Mouse (Mus musculus) myocyte (in vitro differentiated cells): ENCODE data around the gene Coro1c. TPM values are rescaled to one million over a fixed set of nuclear protein-coding genes. Genes with fewer than 3 reads are reported as not detected.
A peak's percentile ranks its signal among the peaks of the same experiment; 100 is the strongest.

ENCODE experiments used
- H3K27me3 ChIP-seq: one replicate; pipeline ENCODE4 v1.6.1; 2011; ENCODE audit not compliant: control insufficient read depth, insufficient read depth, insufficient read length
- H3K36me3 ChIP-seq: one replicate; pipeline ENCODE4 v1.6.1; 2011; ENCODE audit not compliant: control insufficient read depth, insufficient read depth
- H3K4me2 ChIP-seq: one replicate; pipeline ENCODE4 v1.6.1; 2011; ENCODE audit warnings: low read depth, control low read depth
- H3K4me3 ChIP-seq: one replicate; pipeline ENCODE4 v1.5.1; 2011; ENCODE audit warnings: mild to moderate bottlenecking, control low read depth, moderate library complexity
- H3K79me2 ChIP-seq: one replicate; pipeline ENCODE4 v1.6.1; 2011; ENCODE audit not compliant: control insufficient read depth, insufficient read depth
- H3ac ChIP-seq: one replicate; pipeline ENCODE4 v1.6.1; 2011; ENCODE audit not compliant: control insufficient read depth, insufficient read length
- CEBPB ChIP-seq: IDR thresholded peaks from 2 replicates; pipeline ENCODE4 v1.6.1; 2011; ENCODE audit warnings: mild to moderate bottlenecking, moderate library complexity; ENCODE audit not compliant: poor library complexity, insufficient read depth, severe bottlenecking
- E2F4 ChIP-seq: IDR thresholded peaks from one replicate; pipeline ENCODE4 v1.6.1; 2011; ENCODE audit warnings: mild to moderate bottlenecking, control low read depth, moderate library complexity; ENCODE audit not compliant: insufficient read depth
- MAX ChIP-seq: IDR thresholded peaks from one replicate; pipeline ENCODE4 v1.6.1; 2011; ENCODE audit warnings: low read depth, mild to moderate bottlenecking, control low read depth
- MYOD1 ChIP-seq, 3 experiments: IDR thresholded peaks; one replicate each; pipeline ENCODE4 v1.6.1; 2011; ENCODE audit warnings: control low read depth in 2 of 3, low read depth in 2 of 3, mild to moderate bottlenecking in 2 of 3, moderate library complexity in 1 of 3; ENCODE audit not compliant: insufficient read length in 2 of 3, control insufficient read depth in 1 of 3
- MYOG ChIP-seq, 3 experiments: IDR thresholded peaks; one replicate each; pipeline ENCODE4 v1.6.1; 2011; ENCODE audit warnings: control low read depth in 2 of 3, low read depth in 2 of 3, mild to moderate bottlenecking in 2 of 3; ENCODE audit not compliant: insufficient read length in 2 of 3, control insufficient read depth in 1 of 3, insufficient read depth in 1 of 3
- POLR2A ChIP-seq: IDR thresholded peaks from one replicate; pipeline ENCODE4 v1.6.1; 2011; ENCODE audit warnings: low read depth, mild to moderate bottlenecking, control low read depth, moderate library complexity; ENCODE audit not compliant: insufficient read length
- POLR2AphosphoS2 ChIP-seq: IDR thresholded peaks from one replicate; pipeline ENCODE4 v1.6.1; 2011; ENCODE audit warnings: low read depth, control low read depth; ENCODE audit not compliant: insufficient read length
- REST ChIP-seq: IDR thresholded peaks from one replicate; pipeline ENCODE4 v1.6.1; 2011; ENCODE audit warnings: mild to moderate bottlenecking, control low read depth, moderate library complexity; ENCODE audit not compliant: insufficient read depth, insufficient read length
- SRF ChIP-seq: IDR thresholded peaks from one replicate; pipeline ENCODE4 v1.6.1; 2011; ENCODE audit warnings: low read depth; ENCODE audit not compliant: control insufficient read depth, insufficient read length
- TCF12 ChIP-seq: IDR thresholded peaks from one replicate; pipeline ENCODE4 v1.6.1; 2011; ENCODE audit warnings: mild to moderate bottlenecking, control low read depth; ENCODE audit not compliant: poor library complexity, insufficient read depth, severe bottlenecking
- TCF3 ChIP-seq: IDR thresholded peaks from one replicate; pipeline ENCODE4 v1.6.1; 2011; ENCODE audit warnings: low read depth, control low read depth; ENCODE audit not compliant: insufficient read length
- USF1 ChIP-seq: IDR thresholded peaks from one replicate; pipeline ENCODE4 v1.6.1; 2011; ENCODE audit warnings: low read depth, mild to moderate bottlenecking, control low read depth, moderate library complexity
- polyA plus RNA-seq: library from polyadenylated mRNA; unstranded; fragments of >200 nt; fragmentation: generic; extraction: Trizol; gene quantifications from one replicate; pipeline ENCODE4 v1.2.1, GENCODE M21; 2012; ENCODE audit warnings: missing spikeins

Coro1c gene
- polyA plus RNA-seq, 1 experiment: 58.9 TPM

DNA sequence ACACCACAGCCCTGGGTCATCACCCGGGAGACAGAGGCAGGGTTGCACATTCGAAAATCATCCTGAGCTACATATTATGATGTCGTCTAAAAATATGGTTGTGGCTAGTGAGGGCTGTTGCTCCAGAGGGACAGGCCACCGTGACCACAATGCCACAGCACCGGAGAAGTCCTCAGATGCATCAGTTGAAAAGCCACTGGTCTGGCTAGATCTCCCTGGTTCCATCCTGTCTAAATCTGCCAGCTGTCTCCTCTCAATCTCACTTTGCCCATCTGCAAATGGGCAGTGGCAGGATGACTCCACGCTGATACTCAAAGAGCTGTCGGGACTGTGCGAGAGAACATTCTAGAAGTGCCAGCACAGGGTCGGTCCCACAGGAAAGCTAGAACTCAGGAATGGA, 110.0 kb downstream of the Coro1c start:
- Histone ChIP-seq H3K79me2 (peaks cover 5% of the 10 kb centered on the region), H3ac (no peak overlapping the region), H3K36me3 (no peaks in the 10 kb centered on the region), H3K4me2 (peak overlapping the region; percentile 79), H3K4me3 (peak overlapping the region; percentile 34), H3K27me3 (no peaks in the 10 kb centered on the region)
- TF ChIP-seq TCF3 (no peak), MYOG (IDR thresholded peaks at IDR 0.05; ENCODE audit: control insufficient read depth in 1 of 3, insufficient read depth in 1 of 3, insufficient read length in 2 of 3, low read depth in 2 of 3) (peak; percentile 25 to 71 (median 43)), MYOD1 (IDR thresholded peaks at IDR 0.05; ENCODE audit: control insufficient read depth in 1 of 3, insufficient read length in 2 of 3, low read depth in 2 of 3) (peak; percentile 83 to 87 (median 85)), USF1 (no peak), MAX (no peak), TCF12 (peak; percentile 22), CEBPB (peak; percentile 37; the same call in 1 of the 2 replicates), POLR2A (no peak), SRF (no peak), E2F4 (no peak), REST (no peak), POLR2AphosphoS2 (no peak)

DNA sequence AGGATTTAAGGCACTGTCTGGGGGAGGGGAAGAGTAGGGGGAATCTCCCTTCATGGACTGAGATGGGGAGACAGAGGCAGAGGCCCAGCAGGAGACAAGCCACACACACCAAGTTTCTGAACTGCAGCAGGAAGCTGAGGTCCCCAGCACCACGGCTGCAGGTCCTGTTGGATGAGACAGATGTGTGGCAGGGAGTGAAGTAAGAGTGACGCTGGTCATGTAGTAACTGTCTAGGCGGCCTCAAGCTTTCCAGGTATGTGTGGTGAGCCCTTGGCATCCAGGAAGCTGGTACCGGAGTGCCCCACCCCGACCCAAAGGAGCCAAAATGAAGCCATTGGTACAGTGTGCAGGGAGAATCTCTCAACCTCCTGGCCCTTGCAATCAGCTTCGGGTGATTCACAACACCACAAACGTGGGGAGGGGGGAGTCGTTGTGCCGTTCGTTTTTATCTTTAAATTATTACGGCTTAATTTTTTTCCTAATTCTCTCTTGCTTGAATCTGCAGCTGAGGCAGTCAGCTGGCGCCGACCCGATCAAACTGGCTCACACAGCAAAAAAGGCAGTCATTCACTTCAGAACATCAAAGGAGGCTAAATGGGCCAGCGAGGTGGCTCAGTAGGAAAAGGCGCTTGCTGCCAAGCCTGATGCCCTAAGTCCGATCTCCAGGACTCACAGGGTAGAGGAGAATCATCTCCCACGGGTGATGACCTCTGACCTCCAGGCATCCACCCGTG, 111.2 kb downstream of the Coro1c start:
- Histone ChIP-seq H3K4me3 (peak overlapping the region; percentile 34), H3K27me3 (no peaks in the 10 kb centered on the region), H3K79me2 (peaks cover 5% of the 10 kb centered on the region), H3ac (no peak overlapping the region), H3K4me2 (peak overlapping the region; percentile 79), H3K36me3 (no peaks in the 10 kb centered on the region)
- no peak for TF ChIP-seq MAX
- TF ChIP-seq POLR2A: no peak
- TF ChIP-seq USF1: no peak
- TF ChIP-seq TCF12: no peak
- TF ChIP-seq E2F4: no peak
- no peak for TF ChIP-seq SRF
- no peak for TF ChIP-seq MYOD1 (IDR thresholded peaks at IDR 0.05; ENCODE audit: control insufficient read depth in 1 of 3, insufficient read length in 2 of 3, low read depth in 2 of 3)
- TF ChIP-seq MYOG (IDR thresholded peaks at IDR 0.05; ENCODE audit: control insufficient read depth in 1 of 3, insufficient read depth in 1 of 3, insufficient read length in 2 of 3, low read depth in 2 of 3): no peak

DNA sequence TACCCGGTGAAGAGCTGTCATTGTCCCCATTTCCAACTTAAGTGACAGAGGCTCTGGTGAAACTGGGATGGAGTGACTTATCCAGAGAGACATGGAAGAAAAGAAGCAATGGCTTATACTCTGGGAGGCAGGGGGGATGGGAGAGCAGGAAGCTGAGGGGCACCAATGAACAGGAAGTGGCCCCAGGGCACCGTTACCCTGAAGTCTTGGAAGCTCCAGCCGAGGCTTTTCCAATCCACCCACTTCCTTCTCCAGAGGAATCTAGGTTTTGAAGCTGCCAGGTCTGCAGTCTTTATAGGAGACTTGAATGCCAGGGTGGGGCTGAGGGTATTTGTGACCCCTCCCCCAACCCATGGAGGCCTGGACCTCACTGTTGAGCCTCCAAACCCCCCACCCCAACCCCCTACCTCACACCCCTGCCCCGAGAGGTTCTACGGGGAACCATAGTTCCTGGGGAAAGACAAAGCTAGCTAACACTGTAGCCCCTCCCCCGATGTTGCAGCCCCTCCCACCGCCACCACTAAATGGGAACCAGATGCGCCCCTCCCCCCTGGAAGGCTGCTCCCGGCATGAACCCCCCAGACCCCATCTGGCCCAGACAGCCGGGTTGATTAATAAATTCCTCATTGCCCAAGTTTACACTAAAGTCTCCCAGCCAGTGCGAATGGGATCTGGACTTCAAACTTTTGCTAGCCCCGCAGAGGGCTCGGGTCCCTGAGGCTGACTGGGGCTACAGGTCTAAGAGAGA, 112.0 kb downstream of the Coro1c start:
- Histone ChIP-seq H3K36me3 (no peaks in the 10 kb centered on the region), H3ac (no peak overlapping the region), H3K4me2 (peak overlapping the region; percentile 79), H3K79me2 (peaks cover 5% of the 10 kb centered on the region), H3K4me3 (no peak overlapping the region), H3K27me3 (no peaks in the 10 kb centered on the region)
- TF ChIP-seq TCF12: no peak

Other genes starting within 250 kb of the Coro1c start
- not detected for gene 1700069L16Rik, start 184.0 kb downstream of the Coro1c start, polyA plus RNA-seq
- 5.0 TPM for gene Ficd, start 173.0 kb downstream of the Coro1c start, polyA plus RNA-seq
- gene Sart3, start 136.2 kb downstream of the Coro1c start, polyA plus RNA-seq: 29.3 TPM
- 163 TPM for gene Iscu, start 136.0 kb downstream of the Coro1c start, polyA plus RNA-seq
- 62.0 TPM for gene Tmem119, start 108.2 kb downstream of the Coro1c start, polyA plus RNA-seq
- gene Selplg, start 76.1 kb downstream of the Coro1c start, polyA plus RNA-seq: not detected
- 3.4 TPM for gene Ssh1, start 85.1 kb upstream of the Coro1c start, polyA plus RNA-seq
- gene Dao, start 94.9 kb upstream of the Coro1c start, polyA plus RNA-seq: not detected
- gene Usp30, start 156.7 kb upstream of the Coro1c start, polyA plus RNA-seq: 12.3 TPM
- 0.05 TPM for gene Svop, start 182.8 kb upstream of the Coro1c start, polyA plus RNA-seq
- 5.7 TPM for gene Alkbh2, start 219.5 kb upstream of the Coro1c start, polyA plus RNA-seq
- 2.7 TPM for gene Ung, start 221.6 kb upstream of the Coro1c start, polyA plus RNA-seq
- gene Acacb, start 237.8 kb upstream of the Coro1c start, polyA plus RNA-seq: 0.84 TPM